Mouse (Mus musculus): ENCODE measurements around the gene Fam229b. TPM values are rescaled to one million over a fixed set of nuclear protein-coding genes. Genes with fewer than 3 reads are reported as not detected.
A peak's percentile ranks its signal among the peaks of the same experiment; 100 is the strongest.

Gene Fam229b
- polyA plus RNA-seq (2015; fragmentation: Nextera tagmentation; extraction: Ambion mirVana): 26.2 and 27.4 TPM in 2 replicates

GRCm38 (mm10) chr10:39133462-39134310 is at the start of gene Fam229b, which contains the start of gene Tube1:
TSS of gene Fam229b (minus strand) at chr10:39133914.
TSS of gene Tube1 (plus strand) at chr10:39133976.
- Histone ChIP-seq H3K4me1 (peaks cover 10% of the 10 kb centered on the region), H3K4me3 (peak within 1 kb of the TSS; percentile 77), H3K9ac (peak within 1 kb of the TSS; percentile 83), H3K9me3 (replicated peaks) (no peaks in the 10 kb centered on the region), H3K4me2 (peak within 1 kb of the TSS; percentile 93), H3K27ac (peak within 1 kb of the TSS; percentile 46), H3K27me3 (no peaks in the 10 kb centered on the region), H3K36me3 (ENCODE audit: poor library complexity, severe bottlenecking) (peaks cover 21% of the 10 kb centered on the region)
- WGBS: 4% methylated on average over 47 of the region's 47 CpGs
- peak; percentile 95 for ATAC-seq

GRCm38 (mm10) chr10:39176981-39177380 is 43.3 kb upstream of the Fam229b start:
- WGBS: 91% methylated on average over 5 of the region's 5 CpGs
- Histone ChIP-seq H3K4me1 (peaks cover 16% of the 10 kb centered on the region), H3K4me3 (no peak overlapping the region), H3K27me3 (no peaks in the 10 kb centered on the region), H3K27ac (no peak overlapping the region), H3K36me3 (ENCODE audit: poor library complexity, severe bottlenecking) (no peaks in the 10 kb centered on the region), H3K4me2 (no peak overlapping the region), H3K9me3 (replicated peaks) (0 out of 2 replicates have a peak, but pooled peaks cover 7% of the 10 kb centered on the region), H3K9ac (no peak overlapping the region)
- no peak for ATAC-seq

- peak overlapping the region; percentile 90 for H3K27ac ChIP-seq
- no peak overlapping the region for H3K9ac ChIP-seq
- H3K4me1 ChIP-seq: peaks cover 25% of the 10 kb centered on the region
- ATAC-seq: no peak
- H3K4me2 ChIP-seq: peak overlapping the region; percentile 61
- H3K9me3 ChIP-seq (replicated peaks): 0 out of 2 replicates have a peak, but pooled peaks cover 2% of the 10 kb centered on the region
- H3K27me3 ChIP-seq: no peaks in the 10 kb centered on the region
- H3K4me3 ChIP-seq: no peak overlapping the region
- 45% methylated on average over 13 of the region's 13 CpGs for WGBS
- H3K36me3 ChIP-seq (ENCODE audit: poor library complexity, severe bottlenecking): no peaks in the 10 kb centered on the region
Observed at GRCm38 (mm10) chr10:39173077-39173476, 39.4 kb upstream of the Fam229b start.

- no peak for ATAC-seq
- no peak overlapping the region for H3K9ac ChIP-seq
- H3K27ac ChIP-seq: peak overlapping the region; percentile 90
- H3K4me2 ChIP-seq: peak overlapping the region; percentile 61
- 79% methylated on average over 6 of the region's 6 CpGs for WGBS
- no peaks in the 10 kb centered on the region for H3K9me3 ChIP-seq (replicated peaks)
- no peaks in the 10 kb centered on the region for H3K36me3 ChIP-seq (ENCODE audit: poor library complexity, severe bottlenecking)
- peaks cover 25% of the 10 kb centered on the region for H3K4me1 ChIP-seq
- peak overlapping the region; percentile 34; the same call in 1 of the 2 replicates for H3K4me3 ChIP-seq
- no peaks in the 10 kb centered on the region for H3K27me3 ChIP-seq
Observed at GRCm38 (mm10) chr10:39172540-39172931, 38.8 kb upstream of the Fam229b start.

- ATAC-seq: peak; percentile 81
- H3K4me3 ChIP-seq: peak overlapping the region; percentile 34
- peak overlapping the region; percentile 61 for H3K4me2 ChIP-seq
- no peaks in the 10 kb centered on the region for H3K27me3 ChIP-seq
- H3K27ac ChIP-seq: peak overlapping the region; percentile 90
- H3K9ac ChIP-seq: peak overlapping the region; percentile 58
- no peaks in the 10 kb centered on the region for H3K36me3 ChIP-seq (ENCODE audit: poor library complexity, severe bottlenecking)
- 7% methylated on average over 26 of the region's 26 CpGs for WGBS
- H3K9me3 ChIP-seq (replicated peaks): no peaks in the 10 kb centered on the region
- peaks cover 25% of the 10 kb centered on the region for H3K4me1 ChIP-seq
Observed at GRCm38 (mm10) chr10:39171603-39172539, 38.2 kb upstream of the Fam229b start.

- under 1% methylated on average over 19 of the region's 19 CpGs for WGBS
- no peaks in the 10 kb centered on the region for H3K9me3 ChIP-seq (replicated peaks)
- H3K9ac ChIP-seq: peak overlapping the region; percentile 58
- no peaks in the 10 kb centered on the region for H3K36me3 ChIP-seq (ENCODE audit: poor library complexity, severe bottlenecking)
- H3K4me1 ChIP-seq: peaks cover 29% of the 10 kb centered on the region
- peak overlapping the region; percentile 61 for H3K4me2 ChIP-seq
- H3K4me3 ChIP-seq: peak overlapping the region; percentile 34
- H3K27me3 ChIP-seq: no peaks in the 10 kb centered on the region
- H3K27ac ChIP-seq: peak overlapping the region; percentile 90
- peak; percentile 92 for ATAC-seq
Observed at GRCm38 (mm10) chr10:39171134-39171533, 37.4 kb upstream of the Fam229b start.

GRCm38 (mm10) chr10:39170706-39171105 is 37.0 kb upstream of the Fam229b start:
- 8% methylated on average over 6 of the region's 6 CpGs for WGBS
- no peaks in the 10 kb centered on the region for H3K27me3 ChIP-seq
- ATAC-seq: peak; percentile 5; the same call in 1 of the 2 replicates

GRCm38 (mm10) chr10:39170181-39170580 is 36.5 kb upstream of the Fam229b start:
- Histone ChIP-seq H3K9me3 (replicated peaks) (no peaks in the 10 kb centered on the region), H3K4me2 (peak overlapping the region; percentile 50), H3K36me3 (ENCODE audit: poor library complexity, severe bottlenecking) (no peaks in the 10 kb centered on the region), H3K4me1 (peaks cover 36% of the 10 kb centered on the region), H3K27me3 (no peaks in the 10 kb centered on the region), H3K4me3 (peak overlapping the region; percentile 16; the same call in 1 of the 2 replicates), H3K27ac (no peak overlapping the region), H3K9ac (no peak overlapping the region; the same call in 1 of the 2 replicates)
- 3% methylated on average over 8 of the region's 8 CpGs for WGBS
- ATAC-seq: 0 out of 2 replicates have a peak, but pooled peaks have one; percentile 7

More at GRCm38 (mm10) chr10:39170706-39171105, 37.0 kb upstream of the Fam229b start:
- H3K4me2 ChIP-seq: peak overlapping the region; percentile 61
- H3K9ac ChIP-seq: no peak overlapping the region; the same call in 1 of the 2 replicates
- H3K4me1 ChIP-seq: peaks cover 32% of the 10 kb centered on the region
- no peaks in the 10 kb centered on the region for H3K36me3 ChIP-seq (ENCODE audit: poor library complexity, severe bottlenecking)
- H3K4me3 ChIP-seq: no peak overlapping the region
- H3K27ac ChIP-seq: no peak overlapping the region; the same call in 1 of the 2 replicates
- no peaks in the 10 kb centered on the region for H3K9me3 ChIP-seq (replicated peaks)

GRCm38 (mm10) chr10:39169642-39170041 is 35.9 kb upstream of the Fam229b start:
- Histone ChIP-seq H3K36me3 (ENCODE audit: poor library complexity, severe bottlenecking) (no peaks in the 10 kb centered on the region), H3K4me1 (peaks cover 36% of the 10 kb centered on the region), H3K27me3 (no peaks in the 10 kb centered on the region), H3K4me3 (0 out of 2 replicates have a peak overlapping the region, but pooled peaks have one; percentile 16), H3K9ac (no peak overlapping the region; the same call in 1 of the 2 replicates), H3K9me3 (replicated peaks) (no peaks in the 10 kb centered on the region), H3K27ac (no peak overlapping the region), H3K4me2 (peak overlapping the region; percentile 50)
- 37% methylated on average over 9 of the region's 9 CpGs for WGBS
- ATAC-seq: no peak

- Histone ChIP-seq H3K9ac (no peak overlapping the region), H3K4me2 (no peak overlapping the region), H3K36me3 (ENCODE audit: poor library complexity, severe bottlenecking) (no peaks in the 10 kb centered on the region), H3K27me3 (no peaks in the 10 kb centered on the region), H3K27ac (no peak overlapping the region), H3K9me3 (replicated peaks) (no peaks in the 10 kb centered on the region), H3K4me3 (no peak overlapping the region), H3K4me1 (peaks cover 31% of the 10 kb centered on the region)
- 87% methylated on average over 11 of the region's 11 CpGs for WGBS
- no peak for ATAC-seq
Observed at GRCm38 (mm10) chr10:39167611-39168010, 33.9 kb upstream of the Fam229b start.

- Histone ChIP-seq H3K9me3 (replicated peaks) (no peaks in the 10 kb centered on the region), H3K4me2 (peak overlapping the region; percentile 49), H3K4me1 (peaks cover 22% of the 10 kb centered on the region), H3K4me3 (peak overlapping the region; percentile 32), H3K9ac (peak overlapping the region; percentile 60), H3K27ac (peak overlapping the region; percentile 57), H3K27me3 (no peaks in the 10 kb centered on the region), H3K36me3 (ENCODE audit: poor library complexity, severe bottlenecking) (no peaks in the 10 kb centered on the region)
- 18% methylated on average over 11 of the region's 11 CpGs for WGBS
- ATAC-seq: peak; percentile 50
Observed at GRCm38 (mm10) chr10:39165632-39166115, 32.0 kb upstream of the Fam229b start.
